Mouse (Mus musculus): ENCODE results near the gene Zfp84. TPM values are rescaled to one million over a fixed set of nuclear protein-coding genes. Genes with fewer than 3 reads are reported as not detected.
"Not testable (repeated sequence)": the region's sequence is repeated elsewhere in the genome, so short reads cannot be mapped to it uniquely, and the experiment has no call there.

Zfp84 gene
- polyA plus RNA-seq (2014; fragmentation: Nextera tagmentation; extraction: Ambion mirVana) = 12.3 and 12.8 TPM in 2 replicates

GRCm38 (mm10) chr7:29768090-29768900 is at the start of gene Zfp84:
Gene Zfp84 (plus strand): TSS chr7:29768552.
- peak; percentile 94 for ATAC-seq (replicated peaks; ENCODE audit: low FRiP score, low TSS enrichment, low read depth)
- Histone ChIP-seq H3K36me3 (ENCODE audit: control insufficient read depth, insufficient read depth, low read length) (peaks cover 20% of the 10 kb centered on the region), H3K9ac (ENCODE audit: low read length) (peak within 1 kb of the TSS; percentile 55), H3K4me3 (ENCODE audit: low read depth, low read length) (peak within 1 kb of the TSS; percentile 62), H3K4me1 (replicated peaks; ENCODE audit: control insufficient read depth, insufficient read depth, low read length) (peaks cover 7% of the 10 kb centered on the region; the same call in 1 of the 2 replicates), H3K27ac (ENCODE audit: low read depth) (peak within 1 kb of the TSS; percentile 73), H3K27me3 (replicated peaks; ENCODE audit: control insufficient read depth, insufficient read depth, low read length) (no peaks in the 10 kb centered on the region), H3K9me3 (ENCODE audit: control insufficient read depth, low read length) (no peaks in the 10 kb centered on the region), H3K4me2 (ENCODE audit: low read length) (peak within 1 kb of the TSS; percentile 76)
- peak; percentile 91 for DNase-seq (ENCODE audit: low spot score)
- WGBS = under 1% methylated on average over 32 of the region's 32 CpGs

GRCm38 (mm10) chr7:29725461-29726142 is 42.8 kb upstream of the Zfp84 start:
- not testable (repeated sequence) for H3K9ac ChIP-seq (ENCODE audit: low read length); H3K4me2 ChIP-seq (ENCODE audit: low read length); DNase-seq (ENCODE audit: low spot score); H3K4me1 ChIP-seq (replicated peaks; ENCODE audit: control insufficient read depth, insufficient read depth, low read length); ATAC-seq (replicated peaks; ENCODE audit: low FRiP score, low TSS enrichment, low read depth); H3K9me3 ChIP-seq (ENCODE audit: control insufficient read depth, low read length); H3K27ac ChIP-seq (ENCODE audit: low read depth); H3K27me3 ChIP-seq (replicated peaks; ENCODE audit: control insufficient read depth, insufficient read depth, low read length); H3K4me3 ChIP-seq (ENCODE audit: low read depth, low read length); H3K36me3 ChIP-seq (ENCODE audit: control insufficient read depth, insufficient read depth, low read length)
- 25% methylated on average over 16 of the region's 17 CpGs for WGBS

- H3K4me2 ChIP-seq (ENCODE audit: low read length); DNase-seq (ENCODE audit: low spot score): not testable (repeated sequence)
- WGBS = 64% methylated on average over 11 of the region's 11 CpGs
Measured at GRCm38 (mm10) chr7:29726860-29727259, 41.5 kb upstream of the Zfp84 start, which contains the start of gene Catsperg2. Gene Catsperg2 (minus strand): TSS chr7:29727032.

DNA sequence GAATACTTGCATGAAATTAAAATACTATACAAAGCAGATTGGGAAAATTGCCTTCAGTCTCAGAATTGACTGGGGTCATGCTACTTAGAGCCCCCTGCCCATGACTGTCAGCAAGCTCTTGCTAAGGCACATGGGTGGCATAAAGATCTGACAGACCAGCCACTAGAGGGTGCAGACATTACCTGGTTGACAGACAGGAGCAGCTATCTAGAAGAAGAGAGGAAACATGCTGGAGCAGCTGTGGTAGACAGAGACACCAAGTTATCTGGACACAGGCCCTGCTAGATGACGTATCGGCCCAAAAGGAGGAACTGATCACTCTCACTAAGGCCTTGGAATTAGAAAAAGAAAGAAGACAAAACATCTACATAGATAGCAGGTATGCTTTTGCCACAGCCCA is 40.3 kb upstream of the Zfp84 start:
- DNase-seq (ENCODE audit: low spot score) = no peak
- Histone ChIP-seq H3K9me3 (ENCODE audit: control insufficient read depth, low read length) (no peaks in the 10 kb centered on the region), H3K4me2 (ENCODE audit: low read length) (no peak overlapping the region), H3K4me1 (replicated peaks; ENCODE audit: control insufficient read depth, insufficient read depth, low read length) (no peaks in the 10 kb centered on the region), H3K27ac (ENCODE audit: low read depth) (no peak overlapping the region), H3K4me3 (ENCODE audit: low read depth, low read length) (no peak overlapping the region), H3K9ac (ENCODE audit: low read length) (no peak overlapping the region), H3K36me3 (ENCODE audit: control insufficient read depth, insufficient read depth, low read length) (no peaks in the 10 kb centered on the region), H3K27me3 (replicated peaks; ENCODE audit: control insufficient read depth, insufficient read depth, low read length) (no peaks in the 10 kb centered on the region)
- WGBS = 83% methylated on average over 2 of the region's 2 CpGs
- ATAC-seq (replicated peaks; ENCODE audit: low FRiP score, low TSS enrichment, low read depth) = no peak

More at GRCm38 (mm10) chr7:29726860-29727259, 41.5 kb upstream of the Zfp84 start, which contains the start of gene Catsperg2:
- not testable (repeated sequence) for H3K27me3 ChIP-seq (replicated peaks; ENCODE audit: control insufficient read depth, insufficient read depth, low read length); H3K27ac ChIP-seq (ENCODE audit: low read depth); H3K4me3 ChIP-seq (ENCODE audit: low read depth, low read length); H3K4me1 ChIP-seq (replicated peaks; ENCODE audit: control insufficient read depth, insufficient read depth, low read length); H3K9ac ChIP-seq (ENCODE audit: low read length); H3K9me3 ChIP-seq (ENCODE audit: control insufficient read depth, low read length); H3K36me3 ChIP-seq (ENCODE audit: control insufficient read depth, insufficient read depth, low read length)
- ATAC-seq (replicated peaks; ENCODE audit: low FRiP score, low TSS enrichment, low read depth) = 0 out of 2 replicates have a peak, but pooled peaks have one; percentile 47

GRCm38 (mm10) chr7:29742258-29742657 is 26.1 kb upstream of the Zfp84 start:
- Histone ChIP-seq H3K4me2 (ENCODE audit: low read length) (no peak overlapping the region), H3K4me3 (ENCODE audit: low read depth, low read length) (no peak overlapping the region), H3K36me3 (ENCODE audit: control insufficient read depth, insufficient read depth, low read length) (no peaks in the 10 kb centered on the region), H3K27me3 (replicated peaks; ENCODE audit: control insufficient read depth, insufficient read depth, low read length) (no peaks in the 10 kb centered on the region), H3K27ac (ENCODE audit: low read depth) (no peak overlapping the region), H3K4me1 (replicated peaks; ENCODE audit: control insufficient read depth, insufficient read depth, low read length) (no peaks in the 10 kb centered on the region), H3K9me3 (ENCODE audit: control insufficient read depth, low read length) (no peaks in the 10 kb centered on the region), H3K9ac (ENCODE audit: low read length) (no peak overlapping the region)
- ATAC-seq (replicated peaks; ENCODE audit: low FRiP score, low TSS enrichment, low read depth) (no peak), DNase-seq (ENCODE audit: low spot score) (no peak)
- 79% methylated on average over 3 of the region's 3 CpGs for WGBS

DNA sequence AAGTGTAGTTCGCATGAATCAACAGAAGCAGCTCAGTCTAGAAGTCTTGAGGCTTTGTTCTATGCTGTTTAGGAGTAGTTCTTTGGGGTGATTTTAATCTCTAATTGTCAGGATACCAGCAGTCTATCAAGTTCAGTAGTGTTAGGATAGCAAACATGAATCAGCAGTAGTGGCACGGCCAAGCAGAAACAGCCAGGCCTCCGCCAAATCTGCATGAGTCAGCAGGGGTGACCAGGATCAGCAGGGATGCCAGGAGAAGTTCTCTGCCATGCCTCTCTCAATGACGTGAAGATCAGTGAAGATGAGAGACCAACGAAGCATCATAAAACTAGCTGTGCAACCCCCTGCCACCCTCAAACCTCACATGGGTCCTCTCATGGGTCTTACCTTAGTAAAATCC is 7.9 kb upstream of the Zfp84 start:
- no peak overlapping the region for H3K4me2 ChIP-seq (ENCODE audit: low read length)
- H3K4me3 ChIP-seq (ENCODE audit: low read depth, low read length) = no peak overlapping the region
- WGBS = 83% methylated on average over 5 of the region's 5 CpGs
- no peaks in the 10 kb centered on the region for H3K4me1 ChIP-seq (replicated peaks; ENCODE audit: control insufficient read depth, insufficient read depth, low read length)
- H3K36me3 ChIP-seq (ENCODE audit: control insufficient read depth, insufficient read depth, low read length) = no peaks in the 10 kb centered on the region
- H3K9me3 ChIP-seq (ENCODE audit: control insufficient read depth, low read length) = no peaks in the 10 kb centered on the region
- no peak overlapping the region for H3K27ac ChIP-seq (ENCODE audit: low read depth)
- H3K9ac ChIP-seq (ENCODE audit: low read length) = no peak overlapping the region
- no peak for ATAC-seq (replicated peaks; ENCODE audit: low FRiP score, low TSS enrichment, low read depth)
- no peaks in the 10 kb centered on the region for H3K27me3 ChIP-seq (replicated peaks; ENCODE audit: control insufficient read depth, insufficient read depth, low read length)
- no peak for DNase-seq (ENCODE audit: low spot score)

- 77% methylated on average over 7 of the region's 7 CpGs for WGBS
- Histone ChIP-seq H3K4me2 (ENCODE audit: low read length) (no peak overlapping the region), H3K9ac (ENCODE audit: low read length) (no peak overlapping the region), H3K36me3 (ENCODE audit: control insufficient read depth, insufficient read depth, low read length) (no peaks in the 10 kb centered on the region), H3K4me1 (replicated peaks; ENCODE audit: control insufficient read depth, insufficient read depth, low read length) (peaks cover 5% of the 10 kb centered on the region; the same call in 1 of the 2 replicates), H3K4me3 (ENCODE audit: low read depth, low read length) (no peak overlapping the region), H3K27me3 (replicated peaks; ENCODE audit: control insufficient read depth, insufficient read depth, low read length) (no peaks in the 10 kb centered on the region), H3K9me3 (ENCODE audit: control insufficient read depth, low read length) (no peaks in the 10 kb centered on the region), H3K27ac (ENCODE audit: low read depth) (no peak overlapping the region)
- DNase-seq (ENCODE audit: low spot score) (no peak), ATAC-seq (replicated peaks; ENCODE audit: low FRiP score, low TSS enrichment, low read depth) (no peak)
Measured at GRCm38 (mm10) chr7:29764702-29765101, 3.6 kb upstream of the Zfp84 start.

GRCm38 (mm10) chr7:29767058-29767686 is 1.2 kb upstream of the Zfp84 start:
- Histone ChIP-seq H3K4me3 (ENCODE audit: low read depth, low read length) (peak overlapping the region; percentile 62), H3K9me3 (ENCODE audit: control insufficient read depth, low read length) (no peaks in the 10 kb centered on the region), H3K9ac (ENCODE audit: low read length) (peak overlapping the region; percentile 45), H3K4me1 (replicated peaks; ENCODE audit: control insufficient read depth, insufficient read depth, low read length) (peaks cover 7% of the 10 kb centered on the region; the same call in 1 of the 2 replicates), H3K27me3 (replicated peaks; ENCODE audit: control insufficient read depth, insufficient read depth, low read length) (no peaks in the 10 kb centered on the region), H3K36me3 (ENCODE audit: control insufficient read depth, insufficient read depth, low read length) (peaks cover 11% of the 10 kb centered on the region; the same call in 1 of the 2 replicates), H3K27ac (ENCODE audit: low read depth) (peak overlapping the region; percentile 73; the same call in 1 of the 2 replicates), H3K4me2 (ENCODE audit: low read length) (peak overlapping the region; percentile 76)
- DNase-seq (ENCODE audit: low spot score) (peak; percentile 88), ATAC-seq (replicated peaks; ENCODE audit: low FRiP score, low TSS enrichment, low read depth) (peak; percentile 57)
- WGBS = under 1% methylated on average over 15 of the region's 15 CpGs
